Mouse (Mus musculus) v-Abl transformed pro-B cells (cell line): Measurements from ENCODE around the gene Bex3.
"Not testable (repeated sequence)": the region's sequence is repeated elsewhere in the genome, so short reads cannot be mapped to it uniquely, and the experiment has no call there.

Experiments used
- in situ Hi-C, 2 experiments: fragments of 400-800 bp; cut with MboI; formaldehyde crosslinking; loops; one replicate each; pipeline ENCODE4 v1.15.1; 2025; ENCODE audit not compliant: unreplicated experiment in 2 of 2

Gene Bex3

DNA sequence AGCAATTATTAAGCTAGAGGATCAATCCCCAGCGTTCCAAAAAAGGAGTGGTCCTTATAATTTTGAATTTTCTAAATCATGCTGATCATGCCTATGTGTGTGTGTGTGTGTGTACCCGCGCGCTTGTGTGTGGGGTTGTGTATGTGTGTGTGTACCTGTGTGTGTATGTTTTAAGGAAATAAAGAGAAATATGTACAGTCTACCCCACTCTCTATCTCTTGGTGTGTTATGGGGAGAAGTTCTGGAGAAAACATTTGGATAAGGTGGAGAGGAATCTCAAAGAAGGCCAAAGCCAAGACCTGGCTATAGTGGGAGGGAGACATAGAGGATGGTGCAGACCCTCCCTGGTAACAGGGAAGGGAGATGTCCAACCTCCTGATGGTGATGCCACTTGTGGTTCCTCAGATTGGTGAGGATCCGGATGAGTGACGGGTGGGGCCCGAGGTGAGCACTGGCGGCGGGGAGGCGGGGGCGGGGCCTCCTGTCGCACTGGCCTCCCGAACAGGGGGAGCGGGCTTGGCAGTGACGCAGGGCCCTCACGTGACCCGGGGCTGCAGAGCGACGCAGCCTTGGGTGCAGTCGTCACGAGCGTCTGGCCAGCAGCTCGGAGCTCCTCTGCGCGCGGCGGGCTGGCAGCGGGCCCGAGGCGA is at the start of gene Bex3:
Gene Bex3 (plus strand): TSS at position 511 of the 650 bp plus-strand sequence.
- in situ Hi-C loops, result not testable (repeated sequence)

DNA sequence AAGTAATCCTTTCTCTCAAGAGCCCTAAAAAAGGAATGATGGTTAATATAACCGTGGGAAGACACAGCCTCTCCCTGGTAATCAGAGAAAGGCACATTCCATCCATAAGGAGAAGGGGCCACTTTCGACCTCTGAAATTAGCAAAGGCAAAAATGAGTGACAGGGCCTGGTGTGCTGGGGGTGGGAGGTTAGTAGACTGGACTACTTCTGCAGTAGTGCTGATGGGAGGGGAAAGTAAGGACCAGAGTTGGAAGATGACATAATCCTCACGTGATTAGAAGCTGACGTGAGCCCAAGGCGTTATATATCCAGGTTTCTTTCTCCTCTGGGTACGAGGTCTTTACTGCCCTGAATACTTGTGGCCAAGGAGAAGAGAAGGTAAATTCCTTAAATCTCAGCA is 46.3 kb upstream of the Bex3 start:
- in situ Hi-C loops, result no loop called here

DNA sequence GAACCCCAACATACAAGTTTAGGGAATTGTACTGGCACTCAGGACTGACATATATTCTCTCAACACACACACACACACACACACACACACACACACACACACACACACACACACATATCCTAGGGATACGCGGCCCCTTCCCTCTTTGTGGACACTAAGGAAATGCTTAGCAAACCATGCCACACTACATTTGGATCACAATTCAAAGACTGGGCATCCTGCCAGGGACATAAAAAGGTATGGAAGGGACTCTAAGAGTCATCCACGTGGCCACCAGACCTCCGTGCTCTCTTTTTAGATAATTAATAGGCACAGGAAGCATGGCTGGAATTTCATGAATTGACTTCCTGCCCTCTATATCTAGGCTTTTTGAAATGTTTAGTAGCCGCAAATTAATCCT is 42.3 kb upstream of the Bex3 start:
- in situ Hi-C loops, result no loop called here

DNA sequence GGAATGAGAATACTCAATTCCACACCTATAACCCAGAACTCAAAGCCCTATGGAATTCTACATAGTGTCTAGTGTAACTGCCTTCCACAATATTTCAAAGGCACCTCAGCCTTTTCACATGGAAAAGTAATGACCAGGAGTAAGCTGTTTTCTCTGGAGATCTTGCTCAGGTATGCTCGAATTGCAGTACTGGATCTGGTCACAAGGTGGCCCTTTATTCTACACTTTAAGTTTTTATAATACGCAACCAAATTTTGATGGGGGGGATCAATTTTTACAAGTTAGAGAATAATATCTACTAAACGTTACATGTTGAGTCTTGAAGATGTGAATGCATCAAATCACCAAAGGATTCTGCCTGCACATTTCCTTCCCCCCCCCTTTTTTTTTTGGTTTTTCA is 31.9 kb upstream of the Bex3 start:
- in situ Hi-C loops, result loop anchor here in 1 of 2 experiments (5.0 kb wide), 1 partner anchor 64 kb away; no protein-coding TSS in a partner anchor

DNA sequence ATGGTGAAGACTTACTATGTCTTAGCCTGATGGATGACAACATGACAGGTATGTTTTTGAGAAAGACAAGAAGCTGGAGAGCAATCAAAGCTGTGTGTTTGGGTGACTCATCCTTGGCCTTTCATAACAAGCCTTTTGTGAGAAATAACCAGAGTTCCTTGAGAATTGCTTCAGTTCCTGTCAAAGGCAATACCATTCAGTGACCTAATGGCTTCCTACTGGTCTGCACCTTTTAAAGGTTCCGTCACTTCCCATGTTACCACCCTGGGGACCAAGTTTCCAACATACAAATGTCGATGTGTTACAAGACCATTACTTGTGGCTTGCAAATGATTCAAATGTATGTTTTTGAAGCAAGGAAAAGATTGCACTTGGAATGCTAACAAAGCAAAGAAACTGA is 26.9 kb upstream of the Bex3 start:
- in situ Hi-C loops, result loop anchor here in 1 of 2 experiments (5.0 kb wide), 1 partner anchor 59 kb away; no protein-coding TSS in a partner anchor

DNA sequence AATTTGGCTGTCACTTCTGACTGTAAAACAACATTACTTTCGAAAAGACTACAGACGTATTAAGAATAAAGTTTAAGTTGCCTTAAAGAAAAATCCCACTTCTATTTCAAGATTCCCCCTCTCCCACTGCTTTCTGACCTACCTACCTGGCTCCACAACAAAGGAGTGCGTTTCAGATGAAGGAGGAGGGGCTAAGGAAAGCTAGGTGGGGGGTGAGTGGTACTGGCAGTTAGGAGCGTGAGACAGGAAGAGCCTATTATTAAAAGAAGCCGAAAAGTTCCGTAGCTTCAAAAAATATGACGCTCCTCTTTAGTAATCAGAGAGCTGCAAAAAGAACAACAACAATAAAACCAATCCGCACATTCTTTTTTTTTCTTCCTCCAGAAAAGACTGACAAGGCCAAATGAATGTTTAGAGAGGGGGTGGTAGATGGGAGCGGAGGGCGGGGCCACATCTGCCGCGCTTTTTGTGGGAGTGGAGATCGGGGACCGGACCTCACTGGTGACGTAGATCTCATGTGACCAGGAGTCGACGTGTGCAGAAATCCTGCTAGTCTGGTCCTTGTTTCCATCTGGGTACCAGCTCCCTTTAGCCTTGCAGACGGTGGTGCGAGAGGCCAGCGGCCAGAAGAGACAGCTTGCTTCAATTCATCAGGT is 25.4 kb upstream of the Bex3 start, which contains the start of gene Tceal9:
Gene Tceal9 (plus strand): TSS at position 506 of the 656 bp plus-strand sequence.
- in situ Hi-C loops, result loop anchor here in 1 of 2 experiments (5.0 kb wide), 1 partner anchor 58 kb away; no protein-coding TSS in a partner anchor

DNA sequence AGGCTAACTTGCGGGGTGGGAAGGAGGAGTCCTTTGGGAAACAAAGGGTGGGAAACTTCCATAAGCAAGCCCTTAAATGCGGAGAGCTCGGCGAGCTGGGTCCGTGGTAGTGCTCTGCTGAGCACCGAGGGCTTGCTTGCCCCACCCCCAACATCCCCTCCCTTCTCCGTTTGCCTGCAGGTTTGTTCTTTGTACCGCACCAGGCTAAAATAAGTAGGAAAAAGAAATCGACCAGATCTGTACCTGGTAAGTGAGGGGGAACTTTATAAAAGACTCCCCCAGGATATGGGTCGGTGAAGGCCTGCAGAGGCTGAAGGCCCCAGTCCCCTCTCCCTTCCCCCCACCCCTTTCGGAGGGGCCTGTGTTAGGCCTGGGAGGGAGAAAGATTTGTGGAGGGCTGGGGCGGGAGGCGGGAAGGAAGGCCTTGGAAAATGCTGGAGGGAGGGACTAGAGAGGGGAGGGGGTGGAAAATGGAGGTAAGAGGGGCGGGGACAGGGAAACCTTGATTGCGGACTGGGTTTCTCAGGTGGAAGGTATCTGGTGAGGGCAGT is 24.5 kb upstream of the Bex3 start:
- in situ Hi-C loops, result no loop called here

DNA sequence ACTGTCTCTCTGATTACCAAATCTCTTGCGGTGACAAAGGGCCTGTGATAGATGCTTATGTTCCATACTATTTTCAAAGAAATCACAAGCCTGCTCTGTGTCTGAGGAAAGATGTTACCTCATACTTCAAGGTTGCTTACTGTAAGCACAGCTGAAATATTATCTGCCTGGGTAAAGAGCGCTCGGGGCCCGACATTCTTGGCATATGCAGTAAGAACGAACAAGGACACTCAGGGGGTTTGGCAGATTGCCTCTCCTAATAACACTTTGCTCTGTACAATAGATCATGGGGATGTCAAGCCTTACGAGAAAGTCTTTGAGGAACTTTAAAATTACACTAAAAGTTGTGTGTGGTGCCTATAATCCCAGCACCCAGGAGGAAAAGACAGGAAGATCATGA is 21.2 kb upstream of the Bex3 start:
- in situ Hi-C loops, result no loop called here

DNA sequence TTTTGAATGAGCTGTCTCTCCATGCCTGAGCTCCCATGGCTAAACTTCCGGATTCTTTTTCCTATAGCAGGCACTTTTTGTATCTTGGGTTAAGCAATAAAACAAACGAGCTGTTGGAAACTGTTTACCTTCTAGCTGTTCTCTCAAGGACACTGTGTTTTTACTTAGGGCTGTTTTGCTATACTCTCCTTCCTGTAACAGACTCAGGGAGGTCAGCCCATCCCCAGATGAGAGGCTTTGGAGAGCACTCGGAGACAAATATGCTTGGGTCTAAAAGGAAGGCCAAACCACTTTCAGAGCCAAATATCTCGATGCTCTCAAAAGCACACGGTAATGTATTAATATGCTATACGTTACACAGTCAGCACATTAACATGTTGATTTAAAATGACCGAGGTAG is 20.4 kb upstream of the Bex3 start:
- in situ Hi-C loops, result no loop called here

DNA sequence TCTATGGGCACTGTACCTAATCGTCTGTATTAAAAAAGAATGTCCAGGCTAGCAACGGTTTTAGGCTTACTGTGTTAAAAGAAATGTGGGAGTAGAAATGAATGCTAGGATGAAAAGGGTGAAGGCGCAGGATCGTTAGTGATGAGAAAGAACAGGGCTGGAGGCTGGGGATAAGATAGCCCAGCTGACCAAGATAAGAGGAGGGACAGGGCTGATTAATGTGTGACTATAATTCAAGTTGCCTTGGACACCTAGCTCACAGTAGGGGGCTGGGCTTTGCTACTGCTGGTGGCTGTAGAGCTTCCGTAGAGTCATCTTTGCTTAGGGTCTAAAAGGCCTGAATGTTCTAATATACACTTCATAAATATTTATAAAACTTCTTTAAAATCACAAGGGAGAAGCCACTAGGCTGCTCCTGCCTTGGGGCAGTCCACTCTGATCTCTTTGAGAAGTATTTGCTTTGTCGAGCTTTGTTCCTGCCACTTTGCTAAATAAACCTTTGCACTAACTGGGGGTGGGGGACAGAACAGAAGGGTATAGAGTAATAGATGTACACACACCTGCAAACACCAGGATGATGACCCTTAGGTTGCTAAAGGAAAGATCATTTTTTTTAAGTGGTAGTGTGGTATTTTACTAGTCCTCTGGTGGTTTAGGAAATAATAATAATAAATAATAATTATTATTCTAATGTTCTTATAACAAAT is 17.9 kb upstream of the Bex3 start:
- in situ Hi-C loops, result no loop called here

DNA sequence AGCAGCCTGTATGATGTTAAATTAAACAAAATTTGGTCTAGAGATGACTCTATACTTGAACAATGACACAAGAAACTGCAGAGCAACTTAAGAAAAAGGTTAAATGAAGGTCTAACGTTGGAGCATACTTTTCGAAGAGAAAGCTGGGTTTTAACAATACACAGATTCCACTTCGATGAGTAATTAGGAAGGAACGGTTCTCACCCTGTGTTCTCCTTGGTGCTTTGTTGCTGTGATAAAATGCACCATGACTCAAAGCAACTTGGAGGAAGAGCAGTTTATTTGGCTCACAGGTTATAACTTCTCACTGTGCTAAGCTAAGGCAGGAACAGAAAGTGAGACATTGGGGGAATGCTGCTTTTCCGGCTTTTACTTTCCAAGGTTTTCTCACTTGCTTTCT is 2.3 kb upstream of the Bex3 start:
- in situ Hi-C loops, result no loop called here

DNA sequence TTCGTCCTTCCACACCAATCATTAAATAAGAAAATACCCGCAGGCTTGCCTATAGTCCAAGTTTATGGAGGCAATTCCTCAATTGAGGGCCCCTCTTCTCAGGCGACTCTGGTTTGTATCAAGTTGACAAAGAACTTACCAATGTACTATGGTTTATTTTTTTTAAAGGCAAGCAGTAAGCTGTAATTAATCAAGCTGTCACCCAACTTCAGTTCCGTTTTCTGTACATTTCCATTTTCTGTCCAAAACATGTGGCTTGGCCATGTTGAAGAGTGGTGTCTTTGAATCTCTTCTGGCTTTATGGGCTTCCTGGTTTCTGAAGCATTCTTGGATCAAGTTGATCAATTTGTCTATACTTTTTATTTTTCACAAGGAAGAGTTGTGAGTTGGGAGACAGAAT is 1.9 kb upstream of the Bex3 start:
- in situ Hi-C loops, result no loop called here

DNA sequence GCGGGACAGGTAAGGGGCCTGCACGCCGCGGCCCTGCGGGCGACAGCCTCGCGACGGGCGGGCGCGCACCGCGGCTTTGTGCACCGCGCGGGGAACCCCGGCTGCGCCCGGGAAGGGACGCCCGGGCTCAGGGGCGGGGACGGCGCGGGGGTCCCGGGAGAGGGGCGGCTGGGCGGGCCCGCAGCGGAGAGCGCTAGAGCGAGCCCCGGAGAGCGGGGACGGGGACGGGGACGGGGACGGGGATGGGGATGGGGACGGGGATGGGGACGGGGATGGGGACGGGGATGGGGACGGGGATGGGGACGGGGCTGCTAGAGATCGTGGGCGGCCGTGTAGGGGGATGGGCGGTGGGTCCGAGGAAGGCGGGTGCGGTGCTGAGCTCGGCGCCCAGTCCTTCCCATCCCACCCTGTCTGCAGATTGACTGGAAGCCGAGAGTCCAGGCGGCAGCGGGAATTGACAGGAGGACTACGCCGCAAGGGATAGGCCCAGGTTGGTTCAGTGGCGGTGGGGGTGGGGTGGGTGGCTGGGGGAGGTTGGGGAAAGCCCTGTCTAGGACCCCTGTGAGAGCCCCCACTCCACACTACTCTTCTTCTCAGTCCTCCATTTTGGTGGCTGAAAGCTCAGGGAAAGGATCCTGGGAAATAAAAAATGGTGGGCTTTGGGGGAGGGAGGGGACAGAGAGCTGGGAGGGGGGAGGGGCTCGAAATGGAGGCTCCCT is 499 bp downstream of the Bex3 start:
- in situ Hi-C loops, result not testable (repeated sequence)

DNA sequence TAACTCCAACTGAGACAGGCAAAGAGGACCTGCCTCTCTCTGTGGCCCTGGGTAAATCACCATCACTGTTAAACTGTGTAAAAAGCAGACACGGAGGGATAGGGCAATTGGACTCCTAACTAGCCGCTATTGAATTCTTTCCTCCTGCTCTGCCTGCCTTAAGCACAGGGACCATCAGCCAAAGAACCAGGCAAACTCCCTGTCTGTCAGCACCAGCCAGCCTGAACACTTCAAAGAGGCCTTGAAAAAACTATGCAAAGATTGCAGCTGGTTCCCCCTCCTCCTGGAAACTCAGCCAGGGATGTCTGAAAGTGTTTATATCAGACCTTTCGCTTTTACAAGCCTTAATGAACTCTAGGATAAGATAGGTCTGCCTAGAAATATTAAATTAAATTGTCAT is 4.5 kb downstream of the Bex3 start:
- in situ Hi-C loops, result no loop called here

DNA sequence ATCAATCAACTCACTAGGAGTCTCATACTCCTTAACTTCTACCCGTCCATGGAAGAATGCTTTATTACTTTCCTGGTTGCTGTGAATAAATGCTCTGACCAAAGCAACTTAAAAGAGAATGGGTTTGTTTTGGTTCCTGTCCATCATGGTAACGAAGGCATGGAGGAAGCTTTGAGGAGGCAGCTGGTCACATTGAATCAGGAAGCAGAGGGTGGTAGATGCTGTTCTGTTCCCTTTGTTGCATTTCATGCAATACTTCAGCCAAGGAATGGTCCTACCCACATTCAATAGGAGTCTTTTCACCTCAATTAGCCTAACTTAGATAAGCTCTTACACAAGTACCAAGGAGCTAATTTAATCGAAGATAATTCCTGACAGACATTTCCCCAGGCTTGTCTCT is 5.3 kb downstream of the Bex3 start:
- in situ Hi-C loops, result no loop called here

DNA sequence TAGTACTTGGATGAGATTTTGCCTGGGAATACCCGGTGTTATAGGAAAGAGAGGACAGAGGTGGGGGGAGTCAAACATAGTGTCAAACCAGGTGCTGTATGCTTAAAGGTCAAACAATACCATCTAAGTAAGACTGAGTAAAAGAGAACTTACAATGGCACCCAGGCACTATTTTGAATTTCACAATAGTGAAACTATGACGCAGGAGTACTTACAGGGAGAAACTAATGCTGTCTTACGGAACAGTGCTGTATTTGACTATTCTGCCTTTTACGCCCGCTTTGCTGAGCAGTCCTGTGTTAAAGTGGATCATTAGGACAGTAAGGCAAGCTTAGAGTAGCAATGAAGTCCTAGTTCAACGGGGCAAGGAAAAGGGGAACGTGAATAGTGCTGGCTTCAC is 7.5 kb downstream of the Bex3 start:
- in situ Hi-C loops, result no loop called here

DNA sequence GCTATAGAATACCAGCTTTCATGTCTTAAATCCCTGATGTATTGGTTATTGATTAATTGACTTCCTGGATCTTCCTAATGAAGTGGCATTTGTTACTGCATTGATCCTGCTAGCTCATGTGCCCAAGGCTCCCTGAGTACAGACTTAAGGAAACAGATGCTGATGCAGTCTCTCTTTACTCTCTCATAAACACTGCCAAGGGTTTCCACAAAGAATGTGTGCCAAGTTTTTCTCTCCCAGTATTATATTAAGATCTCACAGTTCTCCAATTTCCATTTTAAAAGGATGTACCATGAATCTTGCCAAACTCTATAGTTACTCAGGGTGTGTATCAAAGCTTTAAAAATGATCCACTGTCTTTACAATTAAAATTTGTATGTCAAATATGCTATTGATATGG is 8.3 kb downstream of the Bex3 start:
- in situ Hi-C loops, result no loop called here

DNA sequence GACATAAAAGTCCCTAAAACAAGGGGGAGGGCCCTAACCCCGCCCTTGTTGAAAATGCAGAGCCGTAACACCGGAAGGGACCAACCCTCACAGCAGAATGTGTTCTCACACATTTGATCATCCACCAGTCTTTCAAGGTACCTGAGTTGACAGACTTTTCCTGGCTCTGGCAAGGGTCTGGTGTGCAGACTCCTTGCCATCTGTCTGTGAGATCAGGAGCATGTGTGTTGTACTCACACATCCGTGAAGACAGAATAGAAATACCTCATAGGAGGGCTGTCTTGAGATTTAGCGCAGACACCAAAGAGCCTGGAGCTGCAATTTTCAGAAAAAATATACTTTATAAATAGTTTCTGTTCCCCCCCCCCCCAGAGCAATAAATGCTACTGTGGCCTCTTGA is 9.4 kb downstream of the Bex3 start:
- in situ Hi-C loops, result no loop called here

DNA sequence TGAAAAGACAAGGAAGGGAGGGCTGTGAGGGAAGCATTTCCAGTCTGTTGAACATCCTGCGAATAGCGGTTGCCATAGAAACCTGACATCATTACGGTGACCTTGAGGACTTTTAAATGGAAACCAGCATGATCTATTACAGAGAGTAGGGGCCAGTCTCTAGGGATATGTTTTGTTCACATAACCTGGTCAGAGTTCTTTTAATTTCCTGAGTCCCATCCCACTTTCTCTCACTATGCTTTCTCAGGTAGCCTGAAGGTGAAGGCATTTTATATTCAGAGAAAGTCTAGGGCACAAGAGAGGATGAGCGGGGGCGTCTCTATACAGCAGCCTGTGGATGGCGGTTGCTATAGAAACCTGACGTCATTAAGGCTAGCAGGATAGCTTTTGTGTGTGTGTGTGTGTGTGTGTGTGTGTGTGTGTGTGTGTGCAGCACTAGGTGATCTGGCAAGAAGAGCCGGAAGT is 20.8 kb downstream of the Bex3 start:
- in situ Hi-C loops, result no loop called here

DNA sequence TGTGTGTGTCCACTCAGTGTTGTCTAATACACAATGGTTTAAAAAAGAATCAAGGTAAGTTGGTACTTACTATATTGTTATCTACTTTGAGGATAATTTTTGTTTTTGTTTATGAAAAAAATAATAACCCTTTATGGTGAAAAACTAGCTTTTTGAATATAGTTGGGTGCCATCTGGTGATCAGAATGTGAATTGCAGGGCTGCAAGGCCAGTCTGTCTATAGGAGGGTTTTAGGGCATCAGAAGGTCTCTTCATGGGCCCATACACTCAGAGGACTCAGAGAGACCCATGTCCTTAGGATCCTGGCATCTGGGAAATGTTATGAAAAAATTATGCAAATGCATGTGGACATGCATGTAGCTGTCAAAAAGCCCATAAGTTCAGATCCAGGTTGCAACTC is 34.2 kb downstream of the Bex3 start:
- in situ Hi-C loops, result loop anchor here (5.0 to 25.0 kb wide), 4 partner anchors 62 to 259 kb away; partner anchors contain the start of gene Bex2 (in 1 of the 2)
